Mouse (Mus musculus): ENCODE data around the gene Cep55. TPM values are rescaled to one million over a fixed set of nuclear protein-coding genes. Genes with fewer than 3 reads are reported as not detected.
A peak's percentile ranks its signal among the peaks of the same experiment; 100 is the strongest.

Cep55 gene
- polyA plus RNA-seq (2012; rRNA removed), result 0.94 and 1.2 TPM in 2 replicates

DNA sequence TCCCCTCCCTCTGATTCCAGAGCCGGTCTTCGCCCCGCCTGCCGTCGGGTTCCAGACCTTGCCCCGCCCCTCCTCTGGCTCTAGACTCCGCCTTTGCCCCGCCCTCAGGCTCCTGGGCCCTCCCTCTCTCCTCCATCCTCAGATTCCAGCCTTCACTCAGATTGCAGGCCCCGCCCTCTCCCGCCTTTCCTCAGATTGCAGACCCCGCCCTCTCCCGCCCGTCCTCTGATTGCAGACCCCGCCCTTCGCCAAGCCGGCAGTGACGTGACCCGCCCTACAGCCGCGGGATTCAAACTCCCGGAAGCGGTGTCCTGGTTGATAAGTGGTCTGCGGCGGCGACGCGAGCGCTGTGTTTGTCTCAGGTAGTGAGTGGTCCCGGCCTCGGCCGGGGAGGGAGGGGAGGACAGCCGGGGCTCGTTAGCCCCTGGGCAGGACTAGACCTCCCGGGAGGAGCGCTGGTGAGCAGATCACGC, at the start of gene Cep55:
Cep55 (plus strand) TSS at position 292 of the 473 bp plus-strand sequence.
- Histone ChIP-seq H3K4me3 (ENCODE audit: extremely low read depth, insufficient read depth, insufficient read length) (peak within 1 kb of the TSS; percentile 96), H3K27me3 (ENCODE audit: control insufficient read depth, insufficient read depth, low read length) (no peaks in the 10 kb centered on the region), H3K36me3 (ENCODE audit: control insufficient read depth, insufficient read depth, low read length) (no peaks in the 10 kb centered on the region), H3K4me1 (ENCODE audit: control insufficient read depth, insufficient read depth, insufficient read length) (peaks cover 5% of the 10 kb centered on the region; the same call in 1 of the 2 replicates), H3K27ac (ENCODE audit: insufficient read depth, low read length) (peak within 1 kb of the TSS; percentile 26; the same call in 1 of the 2 replicates)
- 1% methylated on average over 36 of the region's 36 CpGs for WGBS
- peak; percentile 96 to 97 for DNase-seq (ENCODE audit: low read depth in 1 of 2, low spot score in 2 of 2)
- TF ChIP-seq CTCF (IDR thresholded peaks at IDR 0.05; ENCODE audit: extremely low read depth, insufficient read depth, insufficient read length, insufficient replicate concordance) (no peak), POLR2A (IDR thresholded peaks at IDR 0.05; ENCODE audit: low read depth, low read length) (no peak)

DNA sequence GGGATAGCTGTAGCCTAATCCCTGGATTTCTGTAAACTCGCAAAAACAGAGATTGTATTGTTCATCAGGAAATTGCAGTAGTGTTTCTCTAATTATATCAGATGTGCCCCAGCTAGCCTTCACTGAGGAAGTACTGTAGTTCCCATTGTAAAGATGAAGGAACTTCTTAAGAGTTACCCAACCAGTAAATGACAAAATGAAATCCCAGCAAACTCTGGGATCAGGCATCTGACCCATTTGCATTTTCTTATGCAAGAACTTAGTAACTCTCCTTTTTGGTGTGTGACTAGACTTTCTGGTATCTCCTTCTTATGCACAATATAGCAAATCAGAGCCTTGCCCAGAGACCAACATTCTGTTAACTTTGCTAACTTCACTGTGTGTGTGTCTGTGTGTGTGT, 43.4 kb upstream of the Cep55 start:
- H3K36me3 ChIP-seq (ENCODE audit: control insufficient read depth, insufficient read depth, low read length), result 0 out of 2 replicates have a peak, but pooled peaks cover 1% of the 10 kb centered on the region
- no peak for DNase-seq (ENCODE audit: low read depth in 1 of 2, low spot score in 2 of 2)
- H3K4me1 ChIP-seq (ENCODE audit: control insufficient read depth, insufficient read depth, insufficient read length), result peaks cover 2% of the 10 kb centered on the region; the same call in 1 of the 2 replicates
- no peak for TF ChIP-seq CTCF (IDR thresholded peaks at IDR 0.05; ENCODE audit: extremely low read depth, insufficient read depth, insufficient read length, insufficient replicate concordance)
- no peak for TF ChIP-seq POLR2A (IDR thresholded peaks at IDR 0.05; ENCODE audit: low read depth, low read length)
- WGBS, result 40% methylated on average over 1 of the region's 1 CpGs
- no peak overlapping the region for H3K4me3 ChIP-seq (ENCODE audit: extremely low read depth, insufficient read depth, insufficient read length)
- H3K27ac ChIP-seq (ENCODE audit: insufficient read depth, low read length), result no peak overlapping the region
- no peaks in the 10 kb centered on the region for H3K27me3 ChIP-seq (ENCODE audit: control insufficient read depth, insufficient read depth, low read length)

DNA sequence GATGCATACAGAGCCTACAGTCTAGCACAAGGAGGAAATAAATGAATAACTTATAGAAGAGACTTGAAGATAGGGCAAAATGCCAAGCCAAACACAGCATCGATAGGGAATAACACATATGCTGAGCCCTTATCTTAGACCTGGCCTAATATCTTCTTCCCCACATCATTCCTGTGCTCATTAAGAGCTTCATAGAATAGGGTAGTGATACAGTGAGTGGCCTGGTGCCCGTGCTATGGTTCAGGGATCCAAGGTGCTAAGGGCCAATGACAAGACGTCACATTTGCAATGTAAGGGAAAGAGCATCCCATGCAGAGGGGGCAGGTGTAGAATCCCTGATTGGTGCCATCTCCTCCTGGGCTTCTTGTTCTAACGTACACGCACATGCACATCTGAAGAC, 40.4 kb upstream of the Cep55 start:
- Histone ChIP-seq H3K27me3 (ENCODE audit: control insufficient read depth, insufficient read depth, low read length) (no peaks in the 10 kb centered on the region), H3K4me3 (ENCODE audit: extremely low read depth, insufficient read depth, insufficient read length) (no peak overlapping the region), H3K4me1 (ENCODE audit: control insufficient read depth, insufficient read depth, insufficient read length) (peaks cover 2% of the 10 kb centered on the region; the same call in 1 of the 2 replicates), H3K27ac (ENCODE audit: insufficient read depth, low read length) (no peak overlapping the region), H3K36me3 (ENCODE audit: control insufficient read depth, insufficient read depth, low read length) (0 out of 2 replicates have a peak, but pooled peaks cover 1% of the 10 kb centered on the region)
- no peak for DNase-seq (ENCODE audit: low read depth in 1 of 2, low spot score in 2 of 2)
- no peak for TF ChIP-seq CTCF (IDR thresholded peaks at IDR 0.05; ENCODE audit: extremely low read depth, insufficient read depth, insufficient read length, insufficient replicate concordance)
- no peak for TF ChIP-seq POLR2A (IDR thresholded peaks at IDR 0.05; ENCODE audit: low read depth, low read length)
- 95% methylated on average over 5 of the region's 5 CpGs for WGBS

GRCm38 (mm10) chr19:38015180-38015872, 39.5 kb upstream of the Cep55 start:
- 68% methylated on average over 1 of the region's 1 CpGs for WGBS
- Histone ChIP-seq H3K27me3 (ENCODE audit: control insufficient read depth, insufficient read depth, low read length) (no peaks in the 10 kb centered on the region), H3K36me3 (ENCODE audit: control insufficient read depth, insufficient read depth, low read length) (0 out of 2 replicates have a peak, but pooled peaks cover 1% of the 10 kb centered on the region), H3K4me1 (ENCODE audit: control insufficient read depth, insufficient read depth, insufficient read length) (peaks cover 6% of the 10 kb centered on the region; the same call in 1 of the 2 replicates), H3K4me3 (ENCODE audit: extremely low read depth, insufficient read depth, insufficient read length) (no peak overlapping the region), H3K27ac (ENCODE audit: insufficient read depth, low read length) (no peak overlapping the region)
- TF ChIP-seq CTCF (IDR thresholded peaks at IDR 0.05; ENCODE audit: extremely low read depth, insufficient read depth, insufficient read length, insufficient replicate concordance), result no peak
- TF ChIP-seq POLR2A (IDR thresholded peaks at IDR 0.05; ENCODE audit: low read depth, low read length), result no peak
- DNase-seq (ENCODE audit: low read depth in 1 of 2, low spot score in 2 of 2), result no peak

DNA sequence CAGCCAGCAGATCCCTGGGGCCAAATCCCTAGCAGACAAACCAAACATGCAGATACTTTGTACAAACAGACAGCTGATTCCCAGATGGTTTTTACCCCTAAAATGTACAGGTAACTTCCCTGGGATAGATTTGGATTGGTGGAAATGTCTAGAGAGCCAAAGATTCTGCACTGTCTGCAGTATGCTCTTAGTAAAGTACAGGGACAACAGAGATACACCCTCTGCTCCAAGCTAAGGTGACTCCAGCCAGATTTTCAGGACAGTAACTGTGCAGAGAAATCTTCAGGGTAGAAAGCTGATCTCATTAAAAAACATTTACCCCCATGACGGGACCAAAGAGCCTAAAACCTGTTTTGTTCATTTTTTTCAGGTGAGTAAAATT, 38.9 kb upstream of the Cep55 start:
- WGBS, result 89% methylated on average over 1 of the region's 1 CpGs
- H3K36me3 ChIP-seq (ENCODE audit: control insufficient read depth, insufficient read depth, low read length), result 0 out of 2 replicates have a peak, but pooled peaks cover 1% of the 10 kb centered on the region
- DNase-seq (ENCODE audit: low read depth in 1 of 2, low spot score in 2 of 2), result no peak

DNA sequence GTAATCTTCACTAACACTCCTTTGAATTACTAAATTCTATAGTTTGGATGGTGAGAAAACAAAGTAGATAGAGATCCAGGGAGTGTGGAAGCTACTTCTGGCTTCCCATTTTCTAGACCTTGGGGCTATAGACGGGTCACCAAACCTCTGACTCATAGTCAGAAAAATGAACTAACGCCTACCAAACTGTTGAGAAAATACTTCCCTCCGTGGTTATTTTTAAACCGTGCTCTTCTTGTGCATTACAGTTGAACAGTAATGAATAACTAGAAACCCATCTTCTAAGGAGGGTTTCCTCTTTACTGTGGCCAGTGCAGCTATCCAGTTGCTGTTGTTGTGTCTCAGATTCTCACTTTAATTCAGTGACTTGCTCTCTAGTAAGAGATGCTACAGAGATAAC, 32.1 kb upstream of the Cep55 start:
- TF ChIP-seq CTCF (IDR thresholded peaks at IDR 0.05; ENCODE audit: extremely low read depth, insufficient read depth, insufficient read length, insufficient replicate concordance) (no peak), POLR2A (IDR thresholded peaks at IDR 0.05; ENCODE audit: low read depth, low read length) (no peak)
- peaks cover 31% of the 10 kb centered on the region for H3K4me1 ChIP-seq (ENCODE audit: control insufficient read depth, insufficient read depth, insufficient read length)
- no peaks in the 10 kb centered on the region for H3K36me3 ChIP-seq (ENCODE audit: control insufficient read depth, insufficient read depth, low read length)
- H3K27me3 ChIP-seq (ENCODE audit: control insufficient read depth, insufficient read depth, low read length), result no peaks in the 10 kb centered on the region
- no peak for DNase-seq (ENCODE audit: low read depth in 1 of 2, low spot score in 2 of 2)
- no peak overlapping the region for H3K4me3 ChIP-seq (ENCODE audit: extremely low read depth, insufficient read depth, insufficient read length)
- no peak overlapping the region for H3K27ac ChIP-seq (ENCODE audit: insufficient read depth, low read length)
- WGBS, result 3% methylated on average over 4 of the region's 4 CpGs

More for the DNA sequence above, 38.9 kb upstream of the Cep55 start:
- no peak overlapping the region for H3K27ac ChIP-seq (ENCODE audit: insufficient read depth, low read length)
- H3K4me3 ChIP-seq (ENCODE audit: extremely low read depth, insufficient read depth, insufficient read length), result no peak overlapping the region
- TF ChIP-seq CTCF (IDR thresholded peaks at IDR 0.05; ENCODE audit: extremely low read depth, insufficient read depth, insufficient read length, insufficient replicate concordance) (no peak), POLR2A (IDR thresholded peaks at IDR 0.05; ENCODE audit: low read depth, low read length) (no peak)
- peaks cover 7% of the 10 kb centered on the region; the same call in 1 of the 2 replicates for H3K4me1 ChIP-seq (ENCODE audit: control insufficient read depth, insufficient read depth, insufficient read length)
- no peaks in the 10 kb centered on the region for H3K27me3 ChIP-seq (ENCODE audit: control insufficient read depth, insufficient read depth, low read length)

- WGBS, result 75% methylated on average over 4 of the region's 4 CpGs
- TF ChIP-seq POLR2A (IDR thresholded peaks at IDR 0.05; ENCODE audit: low read depth, low read length) (no peak), CTCF (IDR thresholded peaks at IDR 0.05; ENCODE audit: extremely low read depth, insufficient read depth, insufficient read length, insufficient replicate concordance) (no peak)
- Histone ChIP-seq H3K4me1 (ENCODE audit: control insufficient read depth, insufficient read depth, insufficient read length) (peaks cover 34% of the 10 kb centered on the region), H3K27ac (ENCODE audit: insufficient read depth, low read length) (no peak overlapping the region), H3K4me3 (ENCODE audit: extremely low read depth, insufficient read depth, insufficient read length) (no peak overlapping the region), H3K27me3 (ENCODE audit: control insufficient read depth, insufficient read depth, low read length) (no peaks in the 10 kb centered on the region), H3K36me3 (ENCODE audit: control insufficient read depth, insufficient read depth, low read length) (no peaks in the 10 kb centered on the region)
- DNase-seq (ENCODE audit: low read depth in 1 of 2, low spot score in 2 of 2), result no peak
These were observed 31.2 kb upstream of the Cep55 start for GRCm38 (mm10) chr19:38023603-38024002.
